Mouse (Mus musculus) embryo, embryonic 11.5 days (tissue): Measurements from ENCODE around the gene Rora.

Experiments used
- DNase-seq: peaks from one replicate; pipeline ENCODE4 v3.0.0-alpha.2; 2012; ENCODE audit warnings: low read depth, low spot score

Rora gene

GRCm38 (mm10) chr9:69008706-69009105 is 355.1 kb downstream of the Rora start:
- no peak for DNase-seq

- no peak for DNase-seq
Observed at GRCm38 (mm10) chr9:69010886-69011285, 357.3 kb downstream of the Rora start.

GRCm38 (mm10) chr9:69013186-69013715 is 359.7 kb downstream of the Rora start:
- DNase-seq = no peak

- DNase-seq = no peak
Observed at GRCm38 (mm10) chr9:69014203-69014602, 360.6 kb downstream of the Rora start.

GRCm38 (mm10) chr9:69020381-69020780 is 366.8 kb downstream of the Rora start:
- no peak for DNase-seq

GRCm38 (mm10) chr9:69021482-69021881 is 367.9 kb downstream of the Rora start:
- DNase-seq = no peak

GRCm38 (mm10) chr9:69023314-69023713 is 369.7 kb downstream of the Rora start:
- DNase-seq = no peak

- no peak for DNase-seq
Observed at GRCm38 (mm10) chr9:69028177-69028576, 374.6 kb downstream of the Rora start.

GRCm38 (mm10) chr9:69034301-69034871 is 380.8 kb downstream of the Rora start:
- no peak for DNase-seq

GRCm38 (mm10) chr9:69035456-69035855 is 381.9 kb downstream of the Rora start:
- no peak for DNase-seq

- DNase-seq = no peak
Observed at GRCm38 (mm10) chr9:69036296-69036695, 382.7 kb downstream of the Rora start.

GRCm38 (mm10) chr9:69043920-69044613 is 390.5 kb downstream of the Rora start:
- no peak for DNase-seq

- DNase-seq = no peak
Observed at GRCm38 (mm10) chr9:69044614-69045133, 391.1 kb downstream of the Rora start.

- DNase-seq = no peak
Observed at GRCm38 (mm10) chr9:69045908-69046307, 392.3 kb downstream of the Rora start.

GRCm38 (mm10) chr9:69050856-69051255 is 397.3 kb downstream of the Rora start:
- no peak for DNase-seq

- DNase-seq = no peak
Observed at GRCm38 (mm10) chr9:69051890-69052289, 398.3 kb downstream of the Rora start.

- no peak for DNase-seq
Observed at GRCm38 (mm10) chr9:69055302-69055701, 401.7 kb downstream of the Rora start.

- no peak for DNase-seq
Observed at GRCm38 (mm10) chr9:69071203-69071867, 417.7 kb downstream of the Rora start.

- no peak for DNase-seq
Observed at GRCm38 (mm10) chr9:69073271-69073670, 419.7 kb downstream of the Rora start.

GRCm38 (mm10) chr9:69084086-69084719 is 430.6 kb downstream of the Rora start:
- DNase-seq = no peak

GRCm38 (mm10) chr9:69084720-69085661 is 431.4 kb downstream of the Rora start:
- no peak for DNase-seq
